Mouse (Mus musculus): Measurements from ENCODE around the gene Arl16. TPM values are rescaled to one million over a fixed set of nuclear protein-coding genes. Genes with fewer than 3 reads are reported as not detected.

Gene Arl16
- total RNA-seq, 2 experiments from 2014 or later, result 10.3 to 12.0 TPM

- DNase-seq, result peak; percentile 76 to 83
- intact Hi-C loops (cut with DNase I), result loop anchor here (1.0 kb wide), 1 partner anchor 9 kb away; the partner anchor contains the start of gene Arl16
These were observed 9.3 kb downstream of the Arl16 start, which contains the start of the genes Oxld1 and Ccdc137 for GRCm38 (mm10) chr11:120457772-120458751. TSS of gene Oxld1 (minus strand) at chr11:120458068. TSS of gene Ccdc137 (plus strand) at chr11:120458115.

DNA sequence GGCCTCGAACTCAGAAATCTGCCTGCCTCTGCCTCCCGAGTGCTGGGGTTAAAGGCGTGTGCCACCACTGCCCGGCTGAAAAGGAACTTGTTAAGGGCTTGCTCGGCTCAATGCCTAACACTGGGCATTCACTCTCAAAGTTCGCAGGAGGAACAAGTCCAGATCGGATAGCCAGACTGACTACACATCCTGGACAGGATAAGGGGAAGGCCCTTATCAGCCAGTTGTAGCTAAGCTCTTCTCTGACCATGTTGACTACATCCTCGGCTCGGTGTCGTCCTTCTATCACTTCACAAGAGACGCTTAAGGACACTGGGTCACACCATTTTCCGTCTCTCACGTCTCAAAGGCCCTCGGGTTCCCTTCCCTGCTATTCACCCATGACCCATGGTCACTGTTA lies 10.0 kb downstream of the Arl16 start:
- DNase-seq, result peak in 1 of 2 experiments; percentile 21
- intact Hi-C loops (cut with DNase I), result no loop called here

DNA sequence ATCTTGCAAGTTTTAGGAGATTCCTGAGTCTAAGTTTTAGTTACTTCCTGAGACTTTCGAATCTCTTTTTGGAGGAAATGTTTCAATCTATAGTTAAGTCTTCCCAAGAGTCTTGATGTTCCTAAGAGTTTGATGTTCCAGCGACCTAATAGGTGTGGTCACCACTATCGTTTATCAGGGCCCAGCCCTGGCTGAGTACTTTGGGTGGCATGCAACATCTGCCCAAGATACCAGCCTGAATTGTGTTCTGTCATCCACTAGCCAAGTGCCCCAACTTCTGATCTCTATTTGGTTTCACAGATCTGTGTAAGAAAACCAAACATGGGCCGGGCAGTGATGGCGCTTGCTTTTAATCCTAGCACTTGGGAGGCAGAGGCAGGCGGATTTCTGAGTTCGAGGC lies 12.0 kb downstream of the Arl16 start:
- intact Hi-C loops (cut with DNase I), result no loop called here
- no peak for DNase-seq

DNA sequence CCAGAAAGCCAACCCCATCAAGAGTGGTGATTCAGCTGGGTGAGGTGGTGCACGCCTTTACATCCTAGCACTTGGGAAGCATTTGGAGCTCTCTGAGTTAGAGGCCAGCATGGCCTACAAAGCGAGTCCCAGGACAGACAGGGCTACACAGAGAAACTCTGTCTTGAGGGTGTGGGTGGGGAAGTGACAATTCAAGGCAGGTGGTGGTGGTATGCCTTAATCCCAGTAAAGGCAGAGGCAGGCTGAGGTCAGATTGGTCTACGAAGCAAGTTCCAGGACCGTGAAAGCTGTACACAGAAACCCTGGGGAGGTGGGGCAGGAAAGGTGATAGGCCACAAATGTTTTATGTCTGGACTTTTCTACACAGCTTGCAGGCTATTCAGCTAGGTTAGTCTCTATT lies 12.4 kb downstream of the Arl16 start:
- no peak for DNase-seq
- intact Hi-C loops (cut with DNase I), result no loop called here

- intact Hi-C loops (cut with DNase I), result no loop called here
- no peak for DNase-seq
These were observed 14.1 kb downstream of the Arl16 start, which contains the start of gene Pde6g for GRCm38 (mm10) chr11:120453306-120453705. TSS of gene Pde6g (minus strand) at chr11:120453500.

DNA sequence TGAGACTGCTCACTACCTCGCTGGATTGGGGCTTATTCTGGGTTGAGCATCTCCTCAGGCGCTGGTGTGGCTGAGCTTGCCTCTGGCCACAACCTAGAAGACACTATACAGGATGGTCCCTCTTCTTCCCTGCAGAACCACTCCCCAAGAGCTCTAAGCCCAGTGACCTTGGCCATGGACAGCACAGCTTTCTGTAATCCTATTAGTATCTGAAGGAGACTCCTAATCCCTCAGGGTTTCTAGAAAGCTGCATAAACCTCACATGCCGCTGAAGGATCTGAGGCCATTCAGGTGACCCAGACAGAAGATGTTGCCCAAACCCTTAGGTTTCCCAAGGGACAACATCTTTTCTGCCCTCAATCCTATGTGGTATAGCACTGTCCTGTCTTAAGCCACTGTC lies 15.2 kb downstream of the Arl16 start:
- intact Hi-C loops (cut with DNase I), result no loop called here
- no peak for DNase-seq

- intact Hi-C loops (cut with DNase I), result no loop called here
- no peak for DNase-seq
These were observed 20.2 kb downstream of the Arl16 start for GRCm38 (mm10) chr11:120447179-120447578.

GRCm38 (mm10) chr11:120445475-120445874 lies 21.9 kb downstream of the Arl16 start:
- intact Hi-C loops (cut with DNase I), result no loop called here
- no peak for DNase-seq

DNA sequence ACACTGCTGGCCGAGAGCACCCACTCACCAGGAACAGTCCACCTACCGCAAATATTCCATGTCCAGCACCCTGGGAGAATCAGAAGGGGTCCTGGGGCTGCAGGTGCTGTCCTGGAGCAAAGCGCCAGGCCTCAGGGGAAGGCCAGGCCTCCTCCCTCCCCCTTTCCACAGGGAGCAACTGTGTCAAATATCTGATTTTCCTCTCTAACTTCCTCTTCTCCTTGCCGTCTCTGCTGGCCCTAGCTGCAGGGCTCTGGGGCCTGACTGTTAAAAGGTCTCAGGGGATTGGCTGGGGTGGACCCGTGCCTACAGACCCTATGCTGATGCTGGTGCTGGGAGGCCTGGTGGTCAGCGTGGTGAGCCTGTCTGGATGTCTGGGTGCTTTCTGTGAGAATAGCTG lies 23.3 kb downstream of the Arl16 start:
- DNase-seq, result no peak
- intact Hi-C loops (cut with DNase I), result no loop called here

DNA sequence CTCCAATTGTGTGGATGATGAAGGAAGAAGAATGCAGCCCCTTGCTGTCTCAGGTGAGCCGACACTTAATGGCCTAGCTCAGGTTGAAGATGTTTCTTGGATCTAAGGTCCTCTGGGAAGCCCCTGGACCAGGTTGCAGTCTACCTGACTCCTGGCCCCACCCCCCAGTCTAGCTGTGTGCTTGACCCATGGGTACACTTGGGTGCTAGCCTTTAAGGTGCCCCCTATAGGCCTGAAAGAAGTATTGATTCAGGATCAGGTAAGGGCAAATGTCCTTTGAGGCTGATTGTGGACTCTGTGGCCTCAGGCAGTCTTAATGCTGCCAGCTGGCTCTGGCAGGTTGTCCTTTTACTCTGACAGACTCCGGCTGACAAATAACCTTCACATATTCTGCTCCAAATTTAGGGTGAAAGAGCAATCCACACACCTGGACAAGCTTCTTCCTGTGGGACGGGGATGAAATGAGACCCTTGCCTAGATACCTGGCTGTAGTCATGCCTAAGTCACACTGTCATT lies 24.6 kb downstream of the Arl16 start:
- no peak for DNase-seq
- intact Hi-C loops (cut with DNase I), result no loop called here

- DNase-seq, result no peak
- intact Hi-C loops (cut with DNase I), result no loop called here
These were observed 25.1 kb downstream of the Arl16 start, which contains the start of gene Tspan10 for GRCm38 (mm10) chr11:120442344-120442743. TSS of gene Tspan10 (plus strand) at chr11:120442644.

DNA sequence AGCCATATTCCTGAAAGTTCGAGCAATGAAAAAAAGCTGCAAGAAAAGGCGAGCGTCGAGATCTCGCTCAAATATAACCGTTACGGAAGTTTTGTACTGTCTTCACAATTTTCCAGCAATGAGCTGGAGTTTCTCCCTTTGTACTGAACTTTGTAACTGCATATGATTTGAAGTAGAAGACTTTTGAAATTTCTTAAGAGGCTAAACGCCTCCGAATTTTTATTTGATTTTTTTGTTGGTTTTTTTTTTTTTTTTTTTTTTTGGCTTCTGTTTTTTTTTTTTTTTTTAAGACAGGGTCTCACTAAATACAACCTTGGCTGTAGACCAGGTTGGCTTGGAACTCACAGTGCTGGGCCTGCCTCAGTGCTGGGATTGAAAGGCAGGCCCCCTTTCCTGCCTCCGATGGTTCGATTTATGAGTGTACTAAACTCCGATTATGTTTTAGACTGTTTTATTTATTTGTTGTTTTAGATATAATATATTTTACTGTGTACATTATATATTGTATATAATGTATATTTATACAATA lies 29.5 kb downstream of the Arl16 start:
- no peak for DNase-seq
- intact Hi-C loops (cut with DNase I), result no loop called here

DNA sequence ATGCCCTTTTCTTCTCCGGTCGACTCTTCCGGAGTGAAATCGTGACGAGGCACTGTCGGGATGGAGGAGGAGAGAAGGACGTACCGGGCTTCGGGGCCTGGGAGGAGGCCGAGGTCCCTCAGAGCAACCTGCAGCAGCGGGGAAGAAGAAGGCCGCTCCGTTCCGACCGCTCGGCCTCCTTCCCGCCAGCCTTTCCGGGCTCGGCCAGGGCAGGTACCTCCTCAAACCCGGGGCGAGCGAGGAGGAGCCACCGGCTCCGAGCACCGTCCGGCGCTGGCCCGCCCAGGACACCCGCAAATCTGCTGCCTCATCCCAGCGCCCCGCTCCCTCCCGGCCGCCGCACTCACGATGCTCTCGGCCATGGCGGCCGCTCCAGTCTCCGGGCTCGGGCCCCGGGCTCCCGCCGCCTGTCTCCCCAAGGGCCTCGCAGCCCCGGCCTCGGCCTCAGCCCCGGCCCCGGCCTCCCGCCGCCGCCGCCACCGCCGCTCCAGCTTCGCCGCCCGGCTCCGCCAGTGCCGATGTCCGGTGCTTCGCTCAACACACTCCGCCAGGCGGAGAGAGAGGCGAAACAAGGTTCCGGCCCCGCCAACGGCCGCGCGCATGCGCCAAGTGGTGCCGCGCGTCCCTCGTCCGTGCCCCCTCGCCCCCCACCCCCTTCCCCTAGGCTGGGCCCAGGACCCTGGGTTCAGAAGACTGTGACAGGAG lies 30.1 kb downstream of the Arl16 start, which contains the start of gene Nploc4:
Gene Nploc4, minus strand, starts transcription at position 557 of the 705 bp plus-strand sequence.
- intact Hi-C loops (cut with DNase I), result no loop called here
- DNase-seq, result peak; percentile 91 to 96

GRCm38 (mm10) chr11:120426727-120427126 lies 40.7 kb downstream of the Arl16 start:
- intact Hi-C loops (cut with DNase I), result no loop called here
- no peak for DNase-seq

DNA sequence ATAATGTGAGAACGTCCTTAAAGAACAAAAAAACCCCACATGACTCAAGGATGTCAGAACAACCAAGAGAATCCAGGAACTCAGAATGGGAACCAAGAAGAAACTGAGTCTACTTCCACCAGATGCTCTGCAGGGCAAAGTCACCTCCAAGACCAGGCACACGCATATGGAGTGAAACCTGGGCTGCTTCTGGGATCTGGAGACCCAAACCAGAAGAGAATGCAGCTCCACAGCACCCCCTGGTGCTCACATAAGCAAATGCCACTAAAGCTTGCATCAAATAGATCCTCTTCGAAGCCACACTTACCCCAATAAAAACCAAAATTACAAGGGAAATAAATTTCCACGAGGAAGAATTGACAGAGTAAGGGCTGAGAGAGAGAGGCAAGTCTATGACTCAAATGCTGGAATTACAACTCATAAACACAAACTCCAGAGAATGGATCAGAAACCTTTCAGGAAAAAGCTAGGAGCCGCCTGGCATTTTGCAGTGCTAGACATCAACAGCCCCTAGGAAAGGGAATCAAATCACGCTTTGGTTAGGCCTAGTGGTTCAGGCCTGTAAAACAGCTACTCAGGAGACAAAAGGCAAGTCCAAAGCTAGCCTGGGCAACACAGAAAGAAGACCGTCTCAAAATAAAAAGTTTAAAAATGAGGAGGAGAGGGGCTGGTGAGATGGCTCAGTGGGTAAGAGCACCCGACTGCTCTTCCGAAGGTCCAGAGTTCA lies 43.7 kb downstream of the Arl16 start:
- peak; percentile 64 to 74 for DNase-seq
- intact Hi-C loops (cut with DNase I), result loop anchor here (5.0 kb wide), 3 partner anchors 41 to 311 kb away; partner anchors contain the start of gene Fscn2

GRCm38 (mm10) chr11:120422651-120423568 lies 44.5 kb downstream of the Arl16 start:
- intact Hi-C loops (cut with DNase I), result loop anchor here (5.0 kb wide), 3 partner anchors 41 to 311 kb away; partner anchors contain the start of gene Fscn2
- DNase-seq, result no peak

GRCm38 (mm10) chr11:120418592-120418991 lies 48.8 kb downstream of the Arl16 start:
- no peak for DNase-seq
- intact Hi-C loops (cut with DNase I), result no loop called here

GRCm38 (mm10) chr11:120417852-120418251 lies 49.6 kb downstream of the Arl16 start:
- intact Hi-C loops (cut with DNase I), result no loop called here
- DNase-seq, result no peak
